Mouse (Mus musculus) spleen, postnatal 4 days (tissue): ENCODE measurements around the gene Coa3.

Source experiments
- DNase-seq, 2 experiments: peaks; one replicate each; pipeline ENCODE4 v3.0.0; 2022; ENCODE audit warnings: low spot score in 2 of 2

Gene Coa3

GRCm38 (mm10) chr11:101253613-101254389, 25.1 kb downstream of the Coa3 start, which contains the start of gene Vps25:
TSS of gene Vps25 (plus strand) at chr11:101253707.
- peak; percentile 85 to 92 for DNase-seq

- no peak for DNase-seq
These were observed 26.0 kb downstream of the Coa3 start for GRCm38 (mm10) chr11:101252941-101253340.

GRCm38 (mm10) chr11:101251031-101251430, 27.9 kb downstream of the Coa3 start:
- DNase-seq, result no peak

GRCm38 (mm10) chr11:101248258-101248994, 30.5 kb downstream of the Coa3 start:
- DNase-seq, result peak; percentile 56 to 80

GRCm38 (mm10) chr11:101247521-101248030, 31.3 kb downstream of the Coa3 start:
- no peak for DNase-seq

DNA sequence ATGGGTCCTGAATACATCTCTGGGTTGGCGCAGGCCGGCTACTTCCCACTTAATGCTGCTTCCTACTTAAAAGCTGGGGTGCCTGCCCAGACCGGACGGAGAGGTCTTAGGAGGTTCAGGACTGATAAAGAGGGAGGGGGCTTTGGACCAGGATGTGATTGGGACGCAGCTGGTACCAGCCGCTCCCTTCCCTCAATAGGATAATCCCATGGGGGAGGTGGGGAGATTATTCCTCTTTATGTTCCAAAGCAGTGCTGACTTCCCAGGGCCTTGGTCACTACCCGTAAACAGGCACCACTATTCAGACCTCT, 32.3 kb downstream of the Coa3 start:
- no peak for DNase-seq

GRCm38 (mm10) chr11:101245855-101246701, 32.8 kb downstream of the Coa3 start, which contains the start of gene Ramp2:
TSS of gene Ramp2 (plus strand) at chr11:101246028.
- no peak for DNase-seq

DNA sequence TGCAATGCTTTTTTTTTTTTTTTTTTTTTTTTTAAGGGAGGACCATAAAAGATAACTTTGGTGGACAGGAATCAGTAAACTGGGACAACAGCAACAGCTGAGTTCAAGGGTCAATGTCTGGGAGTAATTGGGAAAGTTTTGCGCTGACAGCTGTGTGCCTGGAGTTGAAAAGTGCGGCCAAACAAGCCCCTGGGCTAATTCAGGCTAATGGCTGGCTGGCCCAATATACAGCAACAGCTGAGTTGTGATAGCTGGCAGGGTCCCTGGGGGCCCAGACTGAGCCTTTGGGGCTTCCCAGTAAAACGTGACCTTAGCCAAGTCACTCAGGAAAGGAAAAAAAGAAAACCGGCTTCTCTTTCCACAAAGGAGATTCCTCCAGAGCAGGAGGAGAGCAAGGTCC, 33.8 kb downstream of the Coa3 start:
- no peak for DNase-seq

DNA sequence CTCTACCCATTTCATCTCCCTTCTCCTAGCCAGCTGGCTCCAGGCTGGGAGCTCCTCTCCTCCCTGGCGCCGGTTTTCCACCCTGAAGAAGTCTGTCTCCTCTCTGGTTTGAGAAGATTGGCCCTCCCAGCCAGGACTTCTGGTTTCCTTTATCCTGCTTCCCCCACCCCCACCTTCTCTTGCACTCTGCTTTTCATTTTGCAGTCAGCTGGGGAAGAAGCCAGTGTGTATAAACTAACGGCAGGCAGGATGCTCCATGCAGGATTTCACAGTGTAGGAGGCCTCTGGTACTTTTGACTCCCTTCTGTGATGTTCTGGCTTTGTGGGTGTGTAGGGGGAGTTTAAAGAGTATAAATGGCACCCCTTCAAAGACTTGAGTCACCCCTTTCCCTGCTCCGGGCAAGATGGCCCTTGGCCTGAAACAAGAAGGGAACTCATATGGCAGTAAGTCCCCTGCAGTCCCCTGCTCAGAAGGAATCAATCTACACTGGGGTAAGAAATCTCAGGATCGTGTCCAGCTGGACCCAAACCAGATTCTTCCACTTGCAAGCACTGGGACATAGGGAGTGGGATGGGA, 40.8 kb downstream of the Coa3 start:
- no peak for DNase-seq

- no peak for DNase-seq
These were observed 42.1 kb downstream of the Coa3 start for GRCm38 (mm10) chr11:101236782-101237181.

DNA sequence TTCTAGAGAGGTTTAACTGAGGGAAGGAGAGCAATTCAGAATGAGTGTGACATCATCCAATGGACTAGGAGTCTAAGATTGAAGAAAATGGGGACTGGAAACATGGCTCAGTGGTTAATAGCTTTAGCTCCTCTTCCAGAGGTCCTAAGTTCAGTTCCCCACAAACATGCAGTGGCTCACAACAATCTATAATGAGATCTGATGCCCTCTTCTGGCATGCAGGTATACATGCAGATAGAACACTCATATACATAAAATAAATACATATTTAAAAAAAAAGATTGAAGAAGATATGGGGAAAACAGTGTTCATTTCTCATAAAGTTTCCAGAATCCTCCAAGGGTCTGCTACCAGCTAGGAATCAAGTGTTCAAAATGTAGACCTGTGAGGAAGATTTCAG, 43.5 kb downstream of the Coa3 start:
- no peak for DNase-seq

DNA sequence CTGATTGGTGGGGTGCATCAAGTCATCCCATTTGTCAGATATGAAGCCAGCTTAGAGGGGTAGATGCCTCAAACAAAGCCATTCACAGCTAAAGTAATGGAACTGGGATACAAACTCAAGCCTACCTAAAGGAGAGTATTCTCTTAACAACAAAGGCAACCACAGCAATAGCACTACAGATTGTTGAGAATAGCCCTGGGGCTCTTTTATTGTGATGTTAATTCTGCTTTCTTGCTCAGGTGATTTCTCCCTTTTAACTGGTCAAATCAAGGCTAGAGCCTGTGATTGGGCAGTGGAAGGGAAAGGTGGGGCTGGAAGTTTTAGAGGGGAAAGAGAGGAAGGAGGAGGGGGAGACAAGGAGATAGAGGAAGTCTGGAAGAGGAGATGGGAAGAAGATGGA, 44.8 kb downstream of the Coa3 start:
- DNase-seq, result no peak

- DNase-seq, result no peak
These were observed 45.7 kb downstream of the Coa3 start for GRCm38 (mm10) chr11:101233240-101233639.

DNA sequence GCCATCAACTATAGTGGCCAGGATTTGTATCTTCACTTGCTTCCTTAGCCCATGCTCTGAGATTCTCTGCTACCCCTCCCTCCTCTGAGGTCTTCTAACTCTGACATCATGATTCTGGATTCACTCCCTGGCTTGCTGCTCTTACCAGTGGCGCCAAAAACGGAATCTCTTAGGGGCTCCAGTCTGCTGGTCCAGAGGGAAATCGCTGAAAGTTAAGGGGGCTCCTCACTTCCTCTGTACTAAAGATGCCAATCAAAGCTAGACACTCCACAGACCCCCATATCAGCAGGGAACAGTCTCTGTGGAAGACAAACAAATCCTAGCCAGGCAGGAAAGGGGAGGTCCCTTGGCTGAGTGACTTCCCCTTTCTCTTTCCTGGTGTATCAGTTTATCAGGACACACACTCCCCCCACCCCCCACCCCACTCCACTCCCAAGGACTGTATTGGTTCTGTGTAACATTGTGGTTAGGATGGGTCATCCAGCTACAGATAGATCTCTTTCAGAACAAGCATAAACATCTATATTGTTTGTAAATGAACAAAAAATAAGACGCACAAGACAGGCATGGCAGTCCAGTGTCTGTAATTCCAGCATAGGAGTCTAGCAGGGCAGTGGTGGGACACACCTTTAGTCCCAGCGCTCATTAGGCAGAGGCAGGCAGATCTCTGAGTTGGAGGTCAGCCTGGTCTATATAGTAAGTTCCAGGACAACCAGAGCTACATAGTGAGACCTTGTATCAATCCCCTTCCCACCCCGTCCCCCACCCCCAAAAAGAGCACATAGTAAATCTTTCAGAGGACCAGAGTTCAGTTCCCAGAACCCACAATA, 46.7 kb downstream of the Coa3 start:
- no peak for DNase-seq

DNA sequence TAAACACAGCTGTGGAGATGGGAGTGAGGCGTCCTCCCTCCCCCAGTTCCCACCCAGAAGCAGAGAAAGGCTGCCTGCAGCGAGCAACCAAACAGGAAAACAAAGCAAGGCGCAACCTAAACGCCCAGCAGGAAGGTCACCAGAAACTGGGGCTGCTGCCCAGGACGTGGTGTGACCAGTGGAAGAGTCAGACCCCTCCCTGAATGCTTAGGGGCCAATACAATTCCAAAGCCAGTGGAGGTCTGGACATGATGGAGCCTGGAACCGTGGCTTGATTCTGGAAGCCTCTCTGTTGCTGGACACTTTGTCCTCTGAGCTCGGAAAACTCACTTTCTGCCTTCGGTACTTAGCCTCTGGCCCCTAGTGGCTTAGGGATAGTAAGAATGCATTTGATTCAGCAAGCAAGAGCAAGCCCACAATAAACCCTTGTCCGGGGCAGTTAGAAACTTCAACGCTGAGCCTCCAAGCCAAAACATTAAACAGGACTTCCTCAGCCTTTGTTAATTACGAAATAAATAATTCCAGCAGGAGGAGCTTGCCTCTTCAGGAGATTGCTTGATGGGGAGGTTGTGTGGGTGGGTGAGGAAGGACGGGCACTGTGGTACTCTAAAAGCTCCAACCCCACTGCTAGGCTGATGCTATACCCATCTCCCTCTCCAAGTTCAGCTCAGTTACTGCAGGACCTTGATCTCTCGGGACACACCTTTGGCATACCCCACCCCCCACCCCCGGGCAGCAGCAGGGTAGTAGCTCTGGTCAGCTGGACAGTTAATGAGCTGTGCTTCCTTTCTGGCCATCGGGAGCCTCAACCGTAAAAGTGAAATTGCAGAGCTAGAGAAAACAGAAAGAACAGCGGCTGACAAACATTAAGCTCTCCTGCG, 47.7 kb downstream of the Coa3 start:
- no peak for DNase-seq

- no peak for DNase-seq
These were observed 48.4 kb downstream of the Coa3 start for GRCm38 (mm10) chr11:101230526-101230925.

DNA sequence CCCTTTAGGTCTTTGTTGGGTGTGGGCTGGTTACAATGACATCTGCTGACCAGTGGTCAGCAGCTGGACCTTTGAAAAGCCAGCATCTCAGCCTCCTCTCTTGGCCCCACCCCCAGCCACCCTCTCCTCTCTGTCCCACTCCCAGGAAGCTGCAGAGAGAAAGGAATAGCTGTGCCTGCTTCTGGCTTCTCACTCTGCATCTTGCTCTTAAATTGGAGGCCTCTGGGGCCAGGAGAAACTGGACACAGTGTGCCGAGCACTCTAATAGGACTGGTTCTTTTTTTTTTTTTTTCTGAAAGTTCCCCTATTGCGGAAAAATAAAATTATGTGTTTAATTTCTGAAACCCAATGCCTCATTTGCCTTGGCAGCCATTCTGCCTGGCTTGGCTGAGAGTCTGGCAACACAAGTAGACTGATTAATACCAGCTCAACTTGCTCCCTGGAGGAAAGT, 48.8 kb downstream of the Coa3 start:
- no peak for DNase-seq

- DNase-seq, result no peak
These were observed 49.5 kb downstream of the Coa3 start for GRCm38 (mm10) chr11:101229361-101229900.
